In genomic region chr4:134250116-134250929, GRCm38 (mm10) we compare ENCODE assay signal across 9 mouse cellular contexts. TPM values are rescaled to one million over a fixed set of nuclear protein-coding genes. Genes with fewer than 3 reads are reported as not detected.
DNase-seq lines count a peak whose midpoint lies in the region; ATAC-seq and TF ChIP-seq lines count a peak whose summit lies in the region.
"Had no signal": no experiment of that assay in that cellular context is flagged by ENCODE, and none has a peak within 500 bp of the region (broad histone marks: within the 10 kb centered on the region; RNA-seq: fewer than 3 reads in every experiment).

No protein-coding gene starts in this region.

- no peaks in the 10 kb centered on the region for H3K79me2 ChIP-seq in CH12.LX (replicated peaks; ENCODE audit: control insufficient read depth, extremely low read depth, insufficient read depth, poor library complexity, severe bottlenecking)

- WGBS in forebrain, embryonic 16.5 days: 5% methylated on average over 27 of the region's 27 CpGs
- WGBS in liver, embryonic 16.5 days (ENCODE audit: insufficient replicate concordance): 20% methylated on average over 27 of the region's 27 CpGs

- TF ChIP-seq POLR2A in CH12.LX (IDR thresholded peaks at IDR 0.05; ENCODE audit: low read depth, low read length): no peak

- TF ChIP-seq CTCF in CH12.LX (conservative IDR thresholded peaks at IDR 0.05 in 1 of 2, IDR thresholded peaks at IDR 0.05 in 1 of 2; ENCODE audit: low read depth in 2 of 2, low read length in 2 of 2): no peak

- DNase-seq in embryo, embryonic 10.5 days (ENCODE audit: low spot score): peak; percentile 65
- no peak for DNase-seq in embryo, embryonic 10 days (ENCODE audit: low spot score)
- DNase-seq in CH12.LX (ENCODE audit: extremely low read depth) (no peak), MN1 (ENCODE audit: low spot score) (no peak)
- DNase-seq in spleen, adult 12 weeks (ENCODE audit: low spot score): no peak
- no peak for DNase-seq in lung, postnatal 25 days (ENCODE audit: low spot score)

- H3K4me1 ChIP-seq in CH12.LX (ENCODE audit: control insufficient read depth in 1 of 2, insufficient read depth in 2 of 2): peaks cover 0 to 12% of the 10 kb centered on the region in 2 experiments; a peak in 1 of 4 replicates
- H3K4me1 ChIP-seq in forebrain, embryonic 16.5 days (replicated peaks; ENCODE audit: control insufficient read depth, insufficient read depth, low read length): peaks cover 39% of the 10 kb centered on the region
- peaks cover 28% of the 10 kb centered on the region for H3K4me1 ChIP-seq in liver, embryonic 16.5 days (ENCODE audit: control insufficient read depth, low read depth, low read length)

- no peak for TF ChIP-seq RAD21 in CH12.LX (IDR thresholded peaks at IDR 0.05; ENCODE audit: low read depth, low read length)

- H3K9ac ChIP-seq in CH12.LX (ENCODE audit: insufficient read depth, low read depth): no peak overlapping the region
- H3K9ac ChIP-seq in forebrain, embryonic 16.5 days (replicated peaks; ENCODE audit: low read depth, low read length): peak overlapping the region; percentile 49
- H3K9ac ChIP-seq in liver, embryonic 16.5 days (ENCODE audit: low read depth, low read length): no peak overlapping the region

- H3K9me3 ChIP-seq in CH12.LX (replicated peaks; ENCODE audit: low read length): peaks cover 12% of the 10 kb centered on the region
- no peaks in the 10 kb centered on the region for H3K9me3 ChIP-seq in forebrain, embryonic 16.5 days (ENCODE audit: control insufficient read depth, low read length)
- H3K9me3 ChIP-seq in liver, embryonic 16.5 days (replicated peaks; ENCODE audit: control insufficient read depth, low read length): no peaks in the 10 kb centered on the region

- no peak for ATAC-seq in forebrain, embryonic 16.5 days
- no peak for ATAC-seq in liver, embryonic 16.5 days (ENCODE audit: low read depth)

- dilution Hi-C loops in CH12.LX (cut with MboI; ENCODE audit: extremely low pct_ligation_motif_present, extremely low pct_unique_long_range_greater_than_20kb, low sequenced_read_pairs): no loop called here

- no peak overlapping the region for H3K27ac ChIP-seq in CH12.LX (ENCODE audit: insufficient read depth, low read depth)
- no peak overlapping the region for H3K27ac ChIP-seq in forebrain, embryonic 16.5 days (ENCODE audit: low read length)
- no peak overlapping the region for H3K27ac ChIP-seq in liver, embryonic 16.5 days (ENCODE audit: low read length)

- TF ChIP-seq EP300 in CH12.LX (IDR thresholded peaks at IDR 0.05; ENCODE audit: low read length): no peak

- H3K4me2 ChIP-seq in CH12.LX (ENCODE audit: insufficient read depth, low read depth, poor library complexity, severe bottlenecking): peak overlapping the region; percentile 42
- H3K4me2 ChIP-seq in forebrain, embryonic 16.5 days (ENCODE audit: low read length): peak overlapping the region; percentile 78
- H3K4me2 ChIP-seq in liver, embryonic 16.5 days (ENCODE audit: low read depth, low read length): peak overlapping the region; percentile 54; the same call in 1 of the 2 replicates

- H3K36me3 ChIP-seq in CH12.LX (replicated peaks in 1 of 2; ENCODE audit: control insufficient read depth in 1 of 2, insufficient read depth in 1 of 2, low read length in 1 of 2): no peaks in the 10 kb centered on the region
- H3K36me3 ChIP-seq in forebrain, embryonic 16.5 days (ENCODE audit: control insufficient read depth, insufficient read depth): no peaks in the 10 kb centered on the region
- no peaks in the 10 kb centered on the region for H3K36me3 ChIP-seq in liver, embryonic 16.5 days (ENCODE audit: control insufficient read depth, insufficient read depth)

- in situ Hi-C loops in CH12.LX (cut with MboI; ENCODE audit: low pct_ligation_motif_present, low pct_unique_long_range_greater_than_20kb, low sequenced_read_pairs): loop anchor here (25.0 kb wide), 1 partner anchor 237 kb away; the partner anchor contains the start of gene Paqr7

- peaks cover 92% of the 10 kb centered on the region for H3K27me3 ChIP-seq in CH12.LX (replicated peaks)
- H3K27me3 ChIP-seq in forebrain, embryonic 16.5 days (replicated peaks; ENCODE audit: control insufficient read depth, insufficient read depth, low read length): peaks cover 58% of the 10 kb centered on the region
- peaks cover 91% of the 10 kb centered on the region for H3K27me3 ChIP-seq in liver, embryonic 16.5 days (ENCODE audit: control insufficient read depth, insufficient read depth, low read depth, low read length)

- H3K4me3 ChIP-seq in CH12.LX (replicated peaks in 1 of 3; ENCODE audit: low read depth in 2 of 3, low read length in 2 of 3, poor library complexity in 1 of 3): no peak overlapping the region
- peak overlapping the region; percentile 59 for H3K4me3 ChIP-seq in forebrain, embryonic 16.5 days (replicated peaks; ENCODE audit: low read length)
- no peak overlapping the region; the same call in 1 of the 2 replicates for H3K4me3 ChIP-seq in liver, embryonic 16.5 days (ENCODE audit: low read depth, low read length)

TF ChIP-seq in CH12.LX, 34 proteins besides CTCF, POLR2A, EP300 and RAD21:
- TF ChIP-seq JUND (conservative IDR thresholded peaks at IDR 0.05; ENCODE audit: low read depth, low read length) (no peak), SIN3A (IDR thresholded peaks at IDR 0.05; ENCODE audit: low read length) (no peak), RCOR1 (conservative IDR thresholded peaks at IDR 0.05; ENCODE audit: low read depth, low read length) (no peak)

RNA-seq across cellular contexts. Expression of gene Grrp1, which starts 3.6 kb away (rescaled TPM):
- not detected in 2 replicates for total RNA-seq in CH12.LX (2012; rRNA removed)
- total RNA-seq in CH12.LX (2014; rRNA removed): not detected in 2 replicates
- polyA plus RNA-seq in CH12.LX (2012; ENCODE audit: insufficient read length, low read depth): not detected in 2 replicates
- 12.2 and 12.5 TPM in 2 replicates for polyA plus RNA-seq in forebrain, embryonic 16.5 days (2015; fragmentation: Nextera tagmentation; extraction: Ambion mirVana)
- 0.78 and 0.79 TPM in 2 replicates for polyA plus RNA-seq in liver, embryonic 16.5 days (2015; fragmentation: Nextera tagmentation; extraction: Ambion mirVana)

RNA-seq across cellular contexts. Expression of gene Gm30191, which starts 3.6 kb away (rescaled TPM):
- not detected in 2 replicates for total RNA-seq in CH12.LX (2012; rRNA removed)
- not detected in 2 replicates for total RNA-seq in CH12.LX (2014; rRNA removed)
- not detected in 2 replicates for polyA plus RNA-seq in CH12.LX (2012; ENCODE audit: insufficient read length, low read depth)
- not detected in 2 replicates for polyA plus RNA-seq in forebrain, embryonic 16.5 days (2015; fragmentation: Nextera tagmentation; extraction: Ambion mirVana)
- polyA plus RNA-seq in liver, embryonic 16.5 days (2015; fragmentation: Nextera tagmentation; extraction: Ambion mirVana): not detected in 2 replicates
- total RNA-seq: hematopoietic stem cell, adult 5-6 weeks had no signal

RNA-seq across cellular contexts. Expression of gene Zfp593, which starts 4.9 kb away (rescaled TPM):
- total RNA-seq in CH12.LX (2012; rRNA removed) (29.1 and 32.3 TPM in 2 replicates), CH12.LX (2014; rRNA removed) (31.2 and 34.7 TPM in 2 replicates)
- 27.9 and 28.9 TPM in 2 replicates for polyA plus RNA-seq in CH12.LX (2012; ENCODE audit: insufficient read length, low read depth)
- polyA plus RNA-seq in forebrain, embryonic 16.5 days (2015; fragmentation: Nextera tagmentation; extraction: Ambion mirVana): 17.1 TPM in 2 replicates
- polyA plus RNA-seq in liver, embryonic 16.5 days (2015; fragmentation: Nextera tagmentation; extraction: Ambion mirVana): 4.0 and 4.5 TPM in 2 replicates

RNA-seq across cellular contexts. Expression of gene E130218I03Rik, which starts 6.9 kb away (rescaled TPM):
- total RNA-seq in CH12.LX (2012; rRNA removed) (2.9 TPM in 2 replicates), CH12.LX (2014; rRNA removed) (0.43 TPM in 1 of 2 replicates, not detected in the other)
- 1.6 and 2.5 TPM in 2 replicates for polyA plus RNA-seq in CH12.LX (2012; ENCODE audit: insufficient read length, low read depth)
- 0.31 and 0.61 TPM in 2 replicates for polyA plus RNA-seq in forebrain, embryonic 16.5 days (2015; fragmentation: Nextera tagmentation; extraction: Ambion mirVana)
- polyA plus RNA-seq in liver, embryonic 16.5 days (2015; fragmentation: Nextera tagmentation; extraction: Ambion mirVana): 0.11 and 0.13 TPM in 2 replicates
- total RNA-seq: hematopoietic stem cell, adult 5-6 weeks had no signal

RNA-seq across cellular contexts. Expression of gene Cnksr1, which starts 12.1 kb away (rescaled TPM):
- total RNA-seq in CH12.LX (2012; rRNA removed) (0.08 and 0.13 TPM in 2 replicates), CH12.LX (2014; rRNA removed) (not detected in 2 replicates)
- 0.16 TPM in 1 of 2 replicates, not detected in the other for polyA plus RNA-seq in CH12.LX (2012; ENCODE audit: insufficient read length, low read depth)
- 0.21 and 0.33 TPM in 2 replicates for polyA plus RNA-seq in forebrain, embryonic 16.5 days (2015; fragmentation: Nextera tagmentation; extraction: Ambion mirVana)
- polyA plus RNA-seq in liver, embryonic 16.5 days (2015; fragmentation: Nextera tagmentation; extraction: Ambion mirVana): 0.06 and 0.07 TPM in 2 replicates
- total RNA-seq: hematopoietic stem cell, adult 5-6 weeks had no signal
